Mouse (Mus musculus) CH12.LX (cell line): ENCODE measurements around the gene Hipk2.

Source experiments
- CTCF ChIP-seq, 2 experiments: IDR thresholded peaks in 1 of 2; conservative IDR thresholded peaks in 1 of 2; 2 replicates each; pipeline ENCODE4 v1.5.1; 2011 to 2012; ENCODE audit warnings: low read depth in 2 of 2, low read length in 2 of 2, improper control_type of control experiment in 1 of 2, inconsistent platforms in 1 of 2, mild to moderate bottlenecking in 1 of 2, moderate library complexity in 1 of 2
- E2F4 ChIP-seq: IDR thresholded peaks from 2 replicates; pipeline ENCODE4 v1.6.1; 2011; ENCODE audit warnings: low read depth, low read length, improper control_type of control experiment; ENCODE audit not compliant: insufficient replicate concordance
- EP300 ChIP-seq: IDR thresholded peaks from 2 replicates; pipeline ENCODE4 v1.6.1; 2011; ENCODE audit warnings: low read length, improper control_type of control experiment
- GABPA ChIP-seq: IDR thresholded peaks from 2 replicates; pipeline ENCODE4 v1.6.1; 2012; ENCODE audit warnings: low read depth, low read length, improper control_type of control experiment, inconsistent platforms; ENCODE audit not compliant: insufficient replicate concordance
- JUN ChIP-seq: IDR thresholded peaks from 2 replicates; pipeline ENCODE4 v1.6.1; 2011; ENCODE audit warnings: low read depth, mild to moderate bottlenecking, low read length, improper control_type of control experiment, moderate library complexity; ENCODE audit not compliant: insufficient read depth
- MAFK ChIP-seq: IDR thresholded peaks from 2 replicates; pipeline ENCODE4 v1.6.1; 2011; ENCODE audit warnings: low read length, improper control_type of control experiment; ENCODE audit not compliant: insufficient replicate concordance
- MEF2A ChIP-seq: IDR thresholded peaks from 2 replicates; pipeline ENCODE4 v1.6.1; 2014; ENCODE audit warnings: low read depth, mild to moderate bottlenecking, inconsistent platforms, low read length, improper control_type of control experiment, borderline replicate concordance
- MXI1 ChIP-seq: IDR thresholded peaks from 2 replicates; pipeline ENCODE4 v1.6.1; 2011; ENCODE audit warnings: mild to moderate bottlenecking, low read depth, low read length, improper control_type of control experiment
- POLR2A ChIP-seq: IDR thresholded peaks from 2 replicates; pipeline ENCODE4 v1.6.1; 2011; ENCODE audit warnings: low read depth, mild to moderate bottlenecking, improper control_type of control experiment, low read length
- RAD21 ChIP-seq: IDR thresholded peaks from 2 replicates; pipeline ENCODE4 v1.6.1; 2011; ENCODE audit warnings: low read depth, mild to moderate bottlenecking, low read length, improper control_type of control experiment, moderate library complexity
- SIN3A ChIP-seq: IDR thresholded peaks from 2 replicates; pipeline ENCODE4 v1.6.1; 2012; ENCODE audit warnings: low read length, improper control_type of control experiment, inconsistent platforms
- SMC3 ChIP-seq: IDR thresholded peaks from 2 replicates; pipeline ENCODE4 v1.6.1; 2011; ENCODE audit warnings: low read depth, low read length, improper control_type of control experiment
- TCF12 ChIP-seq: IDR thresholded peaks from 2 replicates; pipeline ENCODE4 v1.6.1; 2014; ENCODE audit warnings: low read depth, mild to moderate bottlenecking, inconsistent platforms, low read length, improper control_type of control experiment
- ZC3H11A ChIP-seq: IDR thresholded peaks from 2 replicates; pipeline ENCODE4 v1.6.1; 2012; ENCODE audit warnings: low read depth, mild to moderate bottlenecking, inconsistent platforms, low read length, improper control_type of control experiment

GRCm38 (mm10) chr6:38876071-38876911, at the start of gene Hipk2:
- TF ChIP-seq CTCF (conservative IDR thresholded peaks at IDR 0.05 in 1 of 2, IDR thresholded peaks at IDR 0.05 in 1 of 2; ENCODE audit: low read depth in 2 of 2, low read length in 2 of 2): no peak
- TF ChIP-seq GABPA: no peak
- no peak for TF ChIP-seq TCF12
- no peak for TF ChIP-seq SMC3
- TF ChIP-seq MXI1: no peak
- TF ChIP-seq EP300: no peak
- no peak for TF ChIP-seq JUN
- TF ChIP-seq POLR2A: peak; percentile 24; the same call in 1 of the 2 replicates
- TF ChIP-seq RAD21: no peak
- no peak; the same call in 1 of the 2 replicates for TF ChIP-seq MEF2A
- TF ChIP-seq ZC3H11A: no peak
- TF ChIP-seq E2F4: no peak
- TF ChIP-seq MAFK: no peak
- TF ChIP-seq SIN3A: peak; percentile 32; the same call in 1 of the 2 replicates
